38 mouse cellular contexts compared by ENCODE assay signal in the genomic region with DNA sequence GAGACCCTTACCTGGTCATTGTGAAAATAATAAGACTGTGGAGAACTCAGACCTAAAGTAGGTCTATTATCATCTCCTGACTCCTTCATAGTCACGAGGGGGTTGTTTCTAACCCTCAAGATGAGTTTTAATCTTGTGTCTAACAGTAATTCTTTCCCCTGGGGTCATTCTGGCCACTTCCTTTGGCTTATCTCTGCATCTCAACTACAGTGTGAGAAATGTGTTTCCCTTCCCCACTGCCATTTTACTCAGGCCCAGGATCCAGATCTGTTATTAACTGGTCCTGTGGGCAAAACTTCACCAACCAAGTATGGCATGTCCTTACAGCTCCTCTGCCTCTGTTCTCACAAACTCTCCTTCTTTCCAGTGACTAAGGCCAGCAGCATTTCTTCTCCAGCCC. TPM values are rescaled to one million over a fixed set of nuclear protein-coding genes. Genes with fewer than 3 reads are reported as not detected.
"Had no signal": no experiment of that assay in that cellular context is flagged by ENCODE, and none has a peak within 500 bp of the region (broad histone marks: within the 10 kb centered on the region; RNA-seq: fewer than 3 reads in every experiment).

No protein-coding gene starts in this region.

- H3K4me2 ChIP-seq: heart, embryonic 11.5 days; heart, embryonic 13.5 days; heart, embryonic 15.5 days; hindbrain, embryonic 12.5 days; hindbrain, embryonic 14.5 days; intestine, embryonic 15.5 days; limb, embryonic 13.5 days; limb, embryonic 15.5 days; liver, embryonic 12.5 days had no signal

- H3K27ac ChIP-seq: gastrocnemius, adult 2 months; heart, adult 2 months; heart, embryonic 13.5 days; heart, embryonic 15.5 days; hindbrain, embryonic 10.5 days; hindbrain, embryonic 12.5 days; hindbrain, embryonic 14.5 days; intestine, embryonic 15.5 days; layer of hippocampus, adult 2 months; limb, embryonic 13.5 days; limb, embryonic 15.5 days; liver, embryonic 12.5 days had no signal

- H3K4me3 ChIP-seq: gastrocnemius, adult 2 months; heart, adult 2 months; heart, embryonic 13.5 days; heart, embryonic 15.5 days; hindbrain, embryonic 10.5 days; hindbrain, embryonic 12.5 days; intestine, embryonic 15.5 days; layer of hippocampus, adult 2 months; limb, embryonic 13.5 days; limb, embryonic 15.5 days; liver, embryonic 12.5 days had no signal

- H3K9ac ChIP-seq: heart, embryonic 13.5 days; heart, embryonic 15.5 days; hindbrain, embryonic 12.5 days; hindbrain, embryonic 14.5 days; intestine, embryonic 15.5 days; limb, embryonic 13.5 days; limb, embryonic 15.5 days; liver, embryonic 12.5 days had no signal

- DNase-seq: gastrocnemius, adult 2 months; gastrocnemius, postnatal 10 days; gastrocnemius, postnatal 25 days; heart, adult 2 months; heart, postnatal 14 days; heart, postnatal 4 days; kidney, adult 18-20 months; kidney, adult 8-10 months; kidney, postnatal 10 days; kidney, postnatal 25 days; kidney, postnatal 4 days; layer of hippocampus, adult 9-11 months; layer of hippocampus, postnatal 36 days; left cerebral cortex, postnatal 4 days had no signal

- H3K36me3 ChIP-seq: heart, embryonic 13.5 days; heart, embryonic 15.5 days; hindbrain, embryonic 10.5 days; hindbrain, embryonic 12.5 days; intestine, embryonic 15.5 days; limb, embryonic 13.5 days; limb, embryonic 15.5 days; liver, embryonic 12.5 days had no signal

- H3K9me3 ChIP-seq: heart, embryonic 13.5 days; heart, embryonic 15.5 days; hindbrain, embryonic 12.5 days; intestine, embryonic 15.5 days; limb, embryonic 13.5 days; limb, embryonic 15.5 days; liver, embryonic 12.5 days had no signal

- ATAC-seq: hindbrain, embryonic 16.5 days; inflammation-experienced regulatory T-cells, adult 6 months; intestine, embryonic 15.5 days; intestine, postnatal 0 days; liver, embryonic 12.5 days had no signal

- H3K4me1 ChIP-seq: heart, embryonic 13.5 days; heart, embryonic 15.5 days; hindbrain, embryonic 10.5 days; hindbrain, embryonic 12.5 days; intestine, embryonic 15.5 days; limb, embryonic 13.5 days; limb, embryonic 15.5 days; liver, embryonic 12.5 days had no signal

- H3K27me3 ChIP-seq: heart, embryonic 13.5 days; heart, embryonic 15.5 days; hindbrain, embryonic 12.5 days; intestine, embryonic 15.5 days; limb, embryonic 13.5 days; limb, embryonic 15.5 days; liver, embryonic 12.5 days had no signal

RNA-seq across cellular contexts. Expression of gene Gm17359, which starts 12.8 kb away (rescaled TPM):
- total RNA-seq: gastrocnemius, adult 2 months; gastrocnemius, postnatal 10 days; gastrocnemius, postnatal 25 days; gastrocnemius, postnatal 4 days; granulocyte monocyte progenitor cell, adult 5-6 weeks; heart, adult 2 months; heart, postnatal 14 days; heart, postnatal 4 days; layer of hippocampus, adult 2 months; layer of hippocampus, postnatal 14 days; layer of hippocampus, postnatal 36 days; left cerebral cortex, adult 18-20 months; left cerebral cortex, adult 8-10 months; left cerebral cortex, postnatal 10 days; left cerebral cortex, postnatal 25 days; left cerebral cortex, postnatal 4 days had no signal
- polyA plus RNA-seq: heart, embryonic 11.5 days; heart, embryonic 13.5 days; heart, embryonic 15.5 days; heart, postnatal 0 days; hindbrain, embryonic 10.5 days; hindbrain, embryonic 14.5 days; hindbrain, embryonic 16.5 days; inflammation-experienced regulatory T-cells, adult 6 months; intestine, embryonic 15.5 days; intestine, postnatal 0 days; kidney, embryonic 14.5 days; kidney, embryonic 16.5 days; limb, embryonic 15.5 days; liver, embryonic 12.5 days had no signal
